Mouse (Mus musculus): ENCODE results near the gene Cdcp2. TPM values are rescaled to one million over a fixed set of nuclear protein-coding genes. Genes with fewer than 3 reads are reported as not detected.

The Cdcp2 gene
- polyA plus RNA-seq (2014; fragmentation: Illumina TruSeq; extraction: RNeasy Lipid Tissue Mini Kit (QIAGEN cat#74804); ENCODE audit: low read depth, low replicate concordance), result not detected

DNA sequence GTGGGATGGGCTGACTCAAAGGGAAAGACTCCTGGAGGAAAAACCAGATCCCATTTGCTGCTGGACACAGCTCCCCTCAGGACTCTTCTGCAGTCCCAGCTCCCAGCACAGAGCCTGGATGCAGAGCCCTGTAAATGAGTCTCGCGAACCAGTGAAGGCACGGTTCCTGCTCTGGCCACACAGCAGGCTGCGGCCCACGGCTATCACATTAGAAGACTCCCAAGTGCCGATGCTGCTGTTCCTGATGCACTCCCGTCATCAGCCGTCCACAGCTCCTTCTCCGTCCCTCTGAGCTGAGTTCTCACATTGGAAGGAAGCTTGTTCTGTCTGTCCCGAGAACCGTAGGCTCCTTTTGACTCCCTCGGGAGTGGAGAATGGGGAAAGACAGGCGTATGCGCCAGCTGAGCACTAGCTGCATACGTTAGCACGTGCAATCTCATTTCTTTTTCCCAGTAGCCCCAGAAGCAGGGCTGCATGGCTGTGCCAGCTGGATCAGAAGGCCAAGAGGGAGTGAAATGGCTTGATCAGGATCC, at the start of gene Cdcp2:
TSS of gene Cdcp2 (plus strand) at position 51 of the 533 bp plus-strand sequence.

DNA sequence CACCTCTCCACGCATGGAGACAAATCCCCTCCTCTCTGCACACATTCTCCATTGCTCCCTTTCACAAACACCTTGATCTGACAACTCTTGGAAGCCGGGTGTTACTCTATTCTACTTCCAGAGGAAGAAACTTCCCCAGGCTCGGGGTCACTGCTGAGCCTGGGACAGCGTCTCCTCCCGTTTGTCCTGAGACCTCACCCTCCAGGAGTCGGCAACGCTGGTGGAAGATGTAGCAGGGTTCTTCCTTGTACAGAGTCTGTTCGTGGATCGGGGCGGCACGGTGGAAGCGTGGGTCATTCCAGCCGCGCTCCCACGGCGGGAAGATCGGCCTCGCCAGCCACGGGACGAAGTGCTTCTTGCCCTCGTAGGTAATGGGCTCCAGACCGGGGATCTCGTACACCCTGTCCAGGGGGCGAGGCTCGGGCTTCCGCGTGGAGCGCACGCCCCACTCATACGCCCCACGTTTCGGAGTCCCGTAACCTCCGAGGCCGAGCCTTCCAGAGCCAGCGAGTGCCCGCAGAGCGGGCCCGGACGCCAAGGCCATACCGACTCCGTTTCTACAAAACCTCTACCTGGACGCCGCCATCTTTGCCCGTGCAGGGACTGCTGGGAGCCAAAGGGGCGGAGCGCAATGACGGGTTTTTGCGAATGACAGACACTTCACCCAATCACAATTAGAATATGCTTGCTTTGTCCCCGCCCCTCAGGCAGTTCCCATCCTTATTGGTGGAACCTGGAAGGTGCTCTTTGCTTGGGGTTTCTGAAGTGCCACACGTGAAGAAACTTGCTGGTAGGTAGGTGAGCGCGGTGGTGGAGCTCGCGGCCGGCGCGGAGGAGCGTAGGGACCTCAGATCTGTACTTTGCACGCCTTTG, 30.2 kb upstream of the Cdcp2 start, which contains the start of the genes Mrpl37 and Cyb5rl:
TSS of gene Mrpl37 (minus strand) at position 617 of the 873 bp plus-strand sequence.
TSS of gene Cyb5rl (plus strand) at position 737 of the 873 bp plus-strand sequence.

Other genes with a start within 250 kb of the Cdcp2 start
- 35.0 TPM for gene Ssbp3, start 186.2 kb upstream of the Cdcp2 start, polyA plus RNA-seq (2014; fragmentation: Illumina TruSeq; extraction: RNeasy Lipid Tissue Mini Kit (QIAGEN cat#74804); ENCODE audit: low read depth, low replicate concordance)
- gene Mrpl37, start 30.0 kb upstream of the Cdcp2 start, polyA plus RNA-seq (2014; fragmentation: Illumina TruSeq; extraction: RNeasy Lipid Tissue Mini Kit (QIAGEN cat#74804); ENCODE audit: low read depth, low replicate concordance), result 27.9 TPM
- 3.0 TPM for gene Cyb5rl, start 29.9 kb upstream of the Cdcp2 start, polyA plus RNA-seq (2014; fragmentation: Illumina TruSeq; extraction: RNeasy Lipid Tissue Mini Kit (QIAGEN cat#74804); ENCODE audit: low read depth, low replicate concordance)
- gene Tmem59, start 81.5 kb downstream of the Cdcp2 start, polyA plus RNA-seq (2014; fragmentation: Illumina TruSeq; extraction: RNeasy Lipid Tissue Mini Kit (QIAGEN cat#74804); ENCODE audit: low read depth, low replicate concordance), result 1,107 TPM
- gene Tceanc2, start 82.2 kb downstream of the Cdcp2 start, polyA plus RNA-seq (2014; fragmentation: Illumina TruSeq; extraction: RNeasy Lipid Tissue Mini Kit (QIAGEN cat#74804); ENCODE audit: low read depth, low replicate concordance), result 30.9 TPM
- gene Ldlrad1, start 112.3 kb downstream of the Cdcp2 start, polyA plus RNA-seq (2014; fragmentation: Illumina TruSeq; extraction: RNeasy Lipid Tissue Mini Kit (QIAGEN cat#74804); ENCODE audit: low read depth, low replicate concordance), result not detected
- gene Lrrc42, start 156.6 kb downstream of the Cdcp2 start, polyA plus RNA-seq (2014; fragmentation: Illumina TruSeq; extraction: RNeasy Lipid Tissue Mini Kit (QIAGEN cat#74804); ENCODE audit: low read depth, low replicate concordance), result 28.1 TPM
- gene Hspb11, start 156.7 kb downstream of the Cdcp2 start, polyA plus RNA-seq (2014; fragmentation: Illumina TruSeq; extraction: RNeasy Lipid Tissue Mini Kit (QIAGEN cat#74804); ENCODE audit: low read depth, low replicate concordance), result 72.5 TPM
- gene Dio1, start 210.3 kb downstream of the Cdcp2 start, polyA plus RNA-seq (2014; fragmentation: Illumina TruSeq; extraction: RNeasy Lipid Tissue Mini Kit (QIAGEN cat#74804); ENCODE audit: low read depth, low replicate concordance), result 147 TPM
- gene Yipf1, start 217.5 kb downstream of the Cdcp2 start, polyA plus RNA-seq (2014; fragmentation: Illumina TruSeq; extraction: RNeasy Lipid Tissue Mini Kit (QIAGEN cat#74804); ENCODE audit: low read depth, low replicate concordance), result 46.0 TPM

Data from kidney, adult 10 weeks (tissue).